Mouse (Mus musculus) liver, embryonic 14.5 days (tissue): Measurements from ENCODE around the gene Hip1.

Experiments
- CTCF ChIP-seq: IDR thresholded peaks from 2 replicates; pipeline ENCODE4 v1.5.1; 2016; ENCODE audit warnings: antibody characterized with exemption, low read depth, control low read depth
- EP300 ChIP-seq: IDR thresholded peaks from 2 replicates; pipeline ENCODE4 v1.6.1; 2016; ENCODE audit warnings: antibody characterized with exemption, low read depth

GRCm38 (mm10) chr5:135382746-135383145 is 162.2 kb downstream of the Hip1 start:
- TF ChIP-seq CTCF, result no peak
- no peak for TF ChIP-seq EP300
